Mouse (Mus musculus) kidney, postnatal 0 days (tissue): ENCODE data around the gene Dcst1. TPM values are rescaled to one million over a fixed set of nuclear protein-coding genes. Genes with fewer than 3 reads are reported as not detected.
A peak's percentile ranks its signal among the peaks of the same experiment; 100 is the strongest.

Experiments used
- ATAC-seq: fragments of 200-750 bp; cut with Nextera tagmentation; replicated peaks from 2 replicates; pipeline ENCODE4 v1.8.0; 2017; ENCODE audit warnings: low read depth, moderate number of reproducible peaks, moderate TSS enrichment, moderate library complexity; ENCODE audit not compliant: low FRiP score
- DNase-seq: peaks from one replicate; pipeline ENCODE4 v3.0.0-alpha.2; 2016; ENCODE audit warnings: low spot score
- H3K27ac ChIP-seq: fragments of 300-500 bp; sonication (generic); 2 replicates; pipeline ENCODE4 v1.5.1; 2014; ENCODE audit warnings: mild to moderate bottlenecking
- H3K27me3 ChIP-seq: fragments of 300-500 bp; sonication (generic); 2 replicates; pipeline ENCODE4 v1.6.1; 2014; ENCODE audit warnings: low read length, mixed read lengths; ENCODE audit not compliant: insufficient read depth
- H3K36me3 ChIP-seq: fragments of 300-500 bp; sonication (generic); 2 replicates; pipeline ENCODE4 v1.6.1; 2014; ENCODE audit warnings: low read length, mixed read lengths; ENCODE audit not compliant: insufficient read depth
- H3K4me1 ChIP-seq: fragments of 300-500 bp; sonication (generic); replicated peaks from 2 replicates; pipeline ENCODE4 v1.6.1; 2014; ENCODE audit warnings: antibody characterized with exemption, low read length, mixed read lengths; ENCODE audit not compliant: insufficient read depth
- H3K4me2 ChIP-seq: fragments of 300-500 bp; sonication (generic); 2 replicates; pipeline ENCODE4 v1.6.1; 2014; ENCODE audit warnings: mild to moderate bottlenecking, low read length, moderate library complexity, mixed read lengths
- H3K4me3 ChIP-seq: fragments of 300-500 bp; sonication (generic); replicated peaks from 2 replicates; pipeline ENCODE4 v1.5.1; 2014; ENCODE audit warnings: low read depth, low read length
- H3K9ac ChIP-seq: fragments of 300-500 bp; sonication (generic); 2 replicates; pipeline ENCODE4 v1.6.1; 2014; ENCODE audit warnings: low read depth, low read length
- H3K9me3 ChIP-seq: fragments of 300-500 bp; sonication (generic); replicated peaks from 2 replicates; pipeline ENCODE4 v1.6.1; 2016; ENCODE audit warnings: low read length, inconsistent platforms, mixed read lengths
- CTCF ChIP-seq: IDR thresholded peaks from 2 replicates; pipeline ENCODE4 v1.5.1; 2016; ENCODE audit warnings: antibody characterized with exemption, low read depth, mild to moderate bottlenecking, moderate library complexity
- WGBS: fragments of 180-500 bp; shearing (Covaris S2); extraction: QIAGEN DNeasy Blood & Tissue Kit; methylation state at CpG from one replicate; pipeline ENCODE4 v1.1.7; 2014; 5-methylcytosine and 5-hydroxymethylcytosine counted together
- polyA plus RNA-seq: library from polyadenylated mRNA; unstranded; fragments of >200 nt; fragmentation: Nextera tagmentation; extraction: Ambion mirVana; gene quantifications from 2 replicates; pipeline ENCODE4 v1.2.1, GENCODE M21; 2015

The Dcst1 gene
- polyA plus RNA-seq, 1 experiment from 2014 or later = 6.2 TPM

DNA sequence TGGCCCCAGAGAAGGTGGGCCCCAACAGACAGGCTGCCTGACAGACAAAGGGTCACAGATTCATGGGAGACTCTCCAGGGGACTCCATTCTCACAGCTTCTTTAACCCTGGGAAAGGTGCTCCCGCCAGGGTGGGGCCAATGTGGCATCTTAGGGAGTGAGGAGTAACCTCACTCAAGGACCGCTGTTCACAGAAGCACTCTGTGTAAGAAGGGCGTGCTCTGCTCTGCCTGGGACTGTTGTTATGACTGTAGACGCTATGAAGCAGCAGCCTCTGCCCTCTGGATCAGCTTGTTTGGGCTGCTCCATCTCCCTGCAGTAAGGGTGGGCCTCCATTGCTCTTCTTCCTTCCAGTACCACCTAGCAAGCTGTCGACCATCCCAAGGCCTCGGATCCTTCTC lies 60.6 kb downstream of the Dcst1 start:
- 64% methylated on average over 6 of the region's 6 CpGs for WGBS
- Histone ChIP-seq H3K27me3 (no peaks in the 10 kb centered on the region), H3K27ac (no peak overlapping the region), H3K4me2 (no peak overlapping the region), H3K4me3 (no peak overlapping the region), H3K4me1 (peaks cover 3% of the 10 kb centered on the region; the same call in 1 of the 2 replicates), H3K9ac (no peak overlapping the region), H3K36me3 (no peaks in the 10 kb centered on the region), H3K9me3 (no peaks in the 10 kb centered on the region)
- no peak for TF ChIP-seq CTCF
- DNase-seq (no peak), ATAC-seq (no peak)

DNA sequence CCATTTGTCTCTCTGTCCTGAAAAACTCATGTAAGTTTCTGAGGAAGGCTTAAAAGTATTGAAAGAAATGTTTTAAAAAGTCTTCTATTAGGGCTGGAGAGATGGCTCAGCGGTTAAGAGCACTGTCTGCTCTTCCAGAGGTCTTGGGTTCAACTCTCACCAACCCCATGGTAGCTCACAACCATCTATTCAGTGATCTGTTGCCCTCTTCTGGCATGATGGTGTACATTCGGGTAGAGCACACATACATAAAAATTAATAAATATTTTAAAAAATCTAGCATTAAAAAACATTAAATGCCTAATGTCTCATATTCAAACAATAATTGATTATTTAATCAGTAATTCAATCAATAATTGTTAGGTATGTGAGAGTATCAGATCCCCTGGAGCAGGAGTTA lies 64.5 kb downstream of the Dcst1 start:
- H3K4me3 ChIP-seq = no peak overlapping the region
- H3K4me2 ChIP-seq = no peak overlapping the region
- H3K9ac ChIP-seq = no peak overlapping the region
- H3K9me3 ChIP-seq = no peaks in the 10 kb centered on the region
- H3K27me3 ChIP-seq = no peaks in the 10 kb centered on the region
- ATAC-seq (no peak), DNase-seq (no peak)
- H3K4me1 ChIP-seq = 0 out of 2 replicates have a peak, but pooled peaks cover 2% of the 10 kb centered on the region
- H3K36me3 ChIP-seq = no peaks in the 10 kb centered on the region
- H3K27ac ChIP-seq = no peak overlapping the region
- WGBS = 78% methylated on average over 2 of the region's 2 CpGs
- peak; percentile 47; the same call in 1 of the 2 replicates for TF ChIP-seq CTCF

Other genes with a start within 250 kb of the Dcst1 start
- gene Pklr, start 229.1 kb downstream of the Dcst1 start, polyA plus RNA-seq = 3.7 and 6.8 TPM in 2 replicates
- 0.71 and 0.91 TPM in 2 replicates for gene Hcn3, start 205.1 kb downstream of the Dcst1 start, polyA plus RNA-seq
- 16.9 and 18.8 TPM in 2 replicates for gene Clk2, start 200.5 kb downstream of the Dcst1 start, polyA plus RNA-seq
- 107 and 115 TPM in 2 replicates for gene Scamp3, start 187.8 kb downstream of the Dcst1 start, polyA plus RNA-seq
- gene Fam189b, start 182.1 kb downstream of the Dcst1 start, polyA plus RNA-seq = 23.5 and 24.1 TPM in 2 replicates
- gene Gba, start 162.3 kb downstream of the Dcst1 start, polyA plus RNA-seq = 53.6 and 56.0 TPM in 2 replicates
- 10.4 and 12.1 TPM in 2 replicates for gene Thbs3, start 150.1 kb downstream of the Dcst1 start, polyA plus RNA-seq
- 200 and 218 TPM in 2 replicates for gene Mtx1, start 138.2 kb downstream of the Dcst1 start, polyA plus RNA-seq
- 42.8 and 49.5 TPM in 2 replicates for gene Muc1, start 136.2 kb downstream of the Dcst1 start, polyA plus RNA-seq
- gene Krtcap2, start 119.3 kb downstream of the Dcst1 start, polyA plus RNA-seq = 328 and 371 TPM in 2 replicates
- 2.7 and 3.7 TPM in 2 replicates for gene Trim46, start 118.9 kb downstream of the Dcst1 start, polyA plus RNA-seq
- gene Dpm3, start 105.9 kb downstream of the Dcst1 start, polyA plus RNA-seq = 148 and 182 TPM in 2 replicates
- 75.8 and 82.2 TPM in 2 replicates for gene Slc50a1, start 94.7 kb downstream of the Dcst1 start, polyA plus RNA-seq
- 79.5 and 83.5 TPM in 2 replicates for gene Efna1, start 84.1 kb downstream of the Dcst1 start, polyA plus RNA-seq
- gene Efna3, start 42.3 kb downstream of the Dcst1 start, polyA plus RNA-seq = 4.2 and 6.1 TPM in 2 replicates
- gene Efna4, start 27.2 kb downstream of the Dcst1 start, polyA plus RNA-seq = 24.4 and 25.4 TPM in 2 replicates
- 85.4 and 90.7 TPM in 2 replicates for gene Adam15, start 15.3 kb downstream of the Dcst1 start, polyA plus RNA-seq
- gene Dcst2, start 3.3 kb downstream of the Dcst1 start, polyA plus RNA-seq = 0.57 and 0.62 TPM in 2 replicates
- 4.3 TPM in 2 replicates for gene Zbtb7b, start 29.5 kb upstream of the Dcst1 start, polyA plus RNA-seq
- gene Lenep, start 37.5 kb upstream of the Dcst1 start, polyA plus RNA-seq = 0.16 TPM in 1 of 2 replicates, not detected in the other
- gene Flad1, start 46.6 kb upstream of the Dcst1 start, polyA plus RNA-seq = 28.8 and 29.8 TPM in 2 replicates
- 315 and 326 TPM in 2 replicates for gene Cks1b, start 53.1 kb upstream of the Dcst1 start, polyA plus RNA-seq
- 72.0 and 73.2 TPM in 2 replicates for gene Shc1, start 53.2 kb upstream of the Dcst1 start, polyA plus RNA-seq
- 29.2 and 30.3 TPM in 2 replicates for gene Pygo2, start 65.0 kb upstream of the Dcst1 start, polyA plus RNA-seq
- gene Pbxip1, start 71.5 kb upstream of the Dcst1 start, polyA plus RNA-seq = 65.2 and 67.1 TPM in 2 replicates
- gene Pmvk, start 89.3 kb upstream of the Dcst1 start, polyA plus RNA-seq = 52.7 and 54.5 TPM in 2 replicates
- 1.4 and 1.6 TPM in 2 replicates for gene Kcnn3, start 154.9 kb upstream of the Dcst1 start, polyA plus RNA-seq